7 mouse cellular contexts compared by ENCODE assay signal in the genomic region with DNA sequence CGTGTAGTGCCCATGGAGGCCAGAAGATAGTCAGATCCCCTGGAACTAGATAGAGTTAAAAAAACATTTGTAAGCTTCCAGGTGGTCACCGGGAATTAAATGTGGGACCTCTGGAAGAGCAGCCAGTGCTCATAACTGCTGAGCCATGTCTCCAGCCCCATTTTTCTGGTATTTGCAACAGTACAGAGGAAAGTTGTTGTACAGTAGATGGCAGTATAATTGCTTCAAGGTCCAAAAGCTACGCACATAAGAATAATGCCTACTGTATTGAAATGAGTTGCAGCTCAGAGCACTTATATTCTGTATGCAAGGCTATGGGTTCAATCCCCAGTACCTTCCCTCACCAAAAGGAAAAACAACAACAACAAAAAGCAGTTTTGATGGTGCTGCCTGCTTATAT. TPM values are rescaled to one million over a fixed set of nuclear protein-coding genes. Genes with fewer than 3 reads are reported as not detected.
DNase-seq lines count a peak whose midpoint lies in the region; ATAC-seq lines count a peak whose summit lies in the region.

No protein-coding gene starts in this region.

- DNase-seq in thymus, postnatal 0 days (ENCODE audit: low spot score) = peak; percentile 22
- no peak for DNase-seq in thymus, postnatal 4 days
- no peak for DNase-seq in forebrain, embryonic 10.5 days (ENCODE audit: extremely low spot score, low spot score)
- no peak for DNase-seq in spleen, postnatal 14 days (ENCODE audit: low spot score in 2 of 2)
- no peak for DNase-seq in thymus, postnatal 25 days

- peak overlapping the region; percentile 87 for H3K4me2 ChIP-seq in liver, embryonic 12.5 days

- WGBS in forebrain, embryonic 10.5 days = 83% methylated on average over 3 of the region's 3 CpGs
- WGBS in liver, embryonic 12.5 days (ENCODE audit: insufficient replicate concordance) = 55% methylated on average over 3 of the region's 3 CpGs

- H3K4me3 ChIP-seq in forebrain, embryonic 10.5 days = peak overlapping the region; percentile 74
- H3K4me3 ChIP-seq in liver, embryonic 12.5 days = peak overlapping the region; percentile 81

- H3K9me3 ChIP-seq in forebrain, embryonic 10.5 days = no peaks in the 10 kb centered on the region
- H3K9me3 ChIP-seq in liver, embryonic 12.5 days (replicated peaks) = no peaks in the 10 kb centered on the region

- H3K4me1 ChIP-seq in forebrain, embryonic 10.5 days = peaks cover 20% of the 10 kb centered on the region
- H3K4me1 ChIP-seq in liver, embryonic 12.5 days = peaks cover 52% of the 10 kb centered on the region

- H3K36me3 ChIP-seq in forebrain, embryonic 10.5 days (replicated peaks) = peaks cover 27% of the 10 kb centered on the region
- H3K36me3 ChIP-seq in liver, embryonic 12.5 days = peaks cover 47% of the 10 kb centered on the region

- H3K27me3 ChIP-seq in forebrain, embryonic 10.5 days (ENCODE audit: poor library complexity, severe bottlenecking) = no peaks in the 10 kb centered on the region
- H3K27me3 ChIP-seq in liver, embryonic 12.5 days (replicated peaks) = no peaks in the 10 kb centered on the region

- no peak overlapping the region for H3K27ac ChIP-seq in forebrain, embryonic 10.5 days
- H3K27ac ChIP-seq in liver, embryonic 12.5 days = no peak overlapping the region

- peak overlapping the region; percentile 78 for H3K9ac ChIP-seq in liver, embryonic 12.5 days

- ATAC-seq in liver, embryonic 12.5 days = no peak
- no peak for ATAC-seq in cerebellum, adult (ENCODE audit: insufficient number of reproducible peaks, low FRiP score, low TSS enrichment)

RNA-seq across cellular contexts. Expression of a gene that starts 1.1 kb away (rescaled TPM):
- 318 and 335 TPM in 2 replicates for polyA plus RNA-seq in thymus, postnatal 0 days (2015; fragmentation: Nextera tagmentation; extraction: Ambion mirVana)
- polyA plus RNA-seq in forebrain, embryonic 10.5 days (2016; fragmentation: Nextera tagmentation; extraction: Ambion mirVana) = 252 and 263 TPM in 2 replicates
- polyA plus RNA-seq in liver, embryonic 12.5 days (2016; fragmentation: Nextera tagmentation; extraction: Ambion mirVana) = 216 and 221 TPM in 2 replicates

RNA-seq across cellular contexts. Expression of a gene that starts 1.2 kb away (rescaled TPM):
- 54.6 and 56.0 TPM in 2 replicates for polyA plus RNA-seq in thymus, postnatal 0 days (2015; fragmentation: Nextera tagmentation; extraction: Ambion mirVana)
- 23.6 and 27.8 TPM in 2 replicates for polyA plus RNA-seq in forebrain, embryonic 10.5 days (2016; fragmentation: Nextera tagmentation; extraction: Ambion mirVana)
- 18.7 and 22.3 TPM in 2 replicates for polyA plus RNA-seq in liver, embryonic 12.5 days (2016; fragmentation: Nextera tagmentation; extraction: Ambion mirVana)

RNA-seq across cellular contexts. Expression of a gene that starts 19.9 kb away (rescaled TPM):
- 5.7 and 7.0 TPM in 2 replicates for polyA plus RNA-seq in thymus, postnatal 0 days (2015; fragmentation: Nextera tagmentation; extraction: Ambion mirVana)
- 9.4 and 9.8 TPM in 2 replicates for polyA plus RNA-seq in forebrain, embryonic 10.5 days (2016; fragmentation: Nextera tagmentation; extraction: Ambion mirVana)
- polyA plus RNA-seq in liver, embryonic 12.5 days (2016; fragmentation: Nextera tagmentation; extraction: Ambion mirVana) = 6.8 and 8.0 TPM in 2 replicates

RNA-seq across cellular contexts. Expression of a gene that starts 24.9 kb away (rescaled TPM):
- 0.22 and 0.25 TPM in 2 replicates for polyA plus RNA-seq in thymus, postnatal 0 days (2015; fragmentation: Nextera tagmentation; extraction: Ambion mirVana)
- polyA plus RNA-seq in forebrain, embryonic 10.5 days (2016; fragmentation: Nextera tagmentation; extraction: Ambion mirVana) = not detected in 2 replicates
- not detected in 2 replicates for polyA plus RNA-seq in liver, embryonic 12.5 days (2016; fragmentation: Nextera tagmentation; extraction: Ambion mirVana)

RNA-seq across cellular contexts. Expression of a gene that starts 25.2 kb away (rescaled TPM):
- 7.1 and 8.0 TPM in 2 replicates for polyA plus RNA-seq in thymus, postnatal 0 days (2015; fragmentation: Nextera tagmentation; extraction: Ambion mirVana)
- polyA plus RNA-seq in forebrain, embryonic 10.5 days (2016; fragmentation: Nextera tagmentation; extraction: Ambion mirVana) = 8.6 and 10.4 TPM in 2 replicates
- polyA plus RNA-seq in liver, embryonic 12.5 days (2016; fragmentation: Nextera tagmentation; extraction: Ambion mirVana) = 2.2 and 2.3 TPM in 2 replicates
